In the genomic region with DNA sequence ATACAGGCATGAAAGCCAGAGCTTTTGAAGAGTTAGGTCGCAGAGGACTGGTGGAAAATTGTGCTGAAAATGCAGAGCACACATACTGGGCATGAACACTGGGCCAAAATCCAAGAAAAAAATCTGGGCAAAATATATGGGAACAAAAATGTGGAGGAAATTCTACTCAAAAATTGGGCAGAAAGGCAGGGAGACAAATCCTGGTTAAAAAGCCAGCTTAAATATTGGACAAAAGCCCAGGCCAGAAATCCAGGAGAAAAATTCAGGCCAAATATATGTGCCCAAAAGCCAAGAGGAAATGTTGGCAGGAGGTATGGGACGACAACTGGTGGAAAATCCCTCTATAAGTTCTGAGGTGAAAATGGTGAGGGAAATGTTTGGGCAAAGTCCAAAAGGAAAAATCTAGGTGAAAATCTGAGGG, we compare ENCODE assay signal across 18 mouse cellular contexts.
DNase-seq lines count a peak whose midpoint lies in the region; ATAC-seq lines count a peak whose summit lies in the region.
"Had no signal": no experiment of that assay in that cellular context is flagged by ENCODE, and none has a peak within 500 bp of the region (broad histone marks: within the 10 kb centered on the region; RNA-seq: fewer than 3 reads in every experiment).

No protein-coding gene starts in this region.

- peak; percentile 58; the same call in 1 of the 2 replicates for ATAC-seq in forebrain, embryonic 13.5 days
- ATAC-seq in midbrain, embryonic 14.5 days (ENCODE audit: low FRiP score, low TSS enrichment), result no peak
- no peak for ATAC-seq in midbrain, embryonic 13.5 days
- ATAC-seq in kidney, embryonic 16.5 days (ENCODE audit: low FRiP score, low TSS enrichment), result no peak
- ATAC-seq: intestine, embryonic 16.5 days; liver, postnatal 0 days had no signal

- H3K36me3 ChIP-seq in forebrain, embryonic 13.5 days (ENCODE audit: poor library complexity, severe bottlenecking), result no peaks in the 10 kb centered on the region
- no peaks in the 10 kb centered on the region for H3K36me3 ChIP-seq in forebrain, embryonic 10.5 days (replicated peaks)
- no peaks in the 10 kb centered on the region for H3K36me3 ChIP-seq in midbrain, embryonic 14.5 days (ENCODE audit: control insufficient read depth, insufficient read depth, low read length)
- H3K36me3 ChIP-seq in midbrain, embryonic 13.5 days, result no peaks in the 10 kb centered on the region
- H3K36me3 ChIP-seq in kidney, embryonic 16.5 days (ENCODE audit: insufficient read depth, low read length), result no peaks in the 10 kb centered on the region
- H3K36me3 ChIP-seq: embryonic facial prominence, embryonic 13.5 days; heart, embryonic 15.5 days; limb, embryonic 12.5 days had no signal

- H3K27me3 ChIP-seq in forebrain, embryonic 13.5 days, result no peaks in the 10 kb centered on the region
- no peaks in the 10 kb centered on the region for H3K27me3 ChIP-seq in forebrain, embryonic 10.5 days (ENCODE audit: poor library complexity, severe bottlenecking)
- no peaks in the 10 kb centered on the region for H3K27me3 ChIP-seq in midbrain, embryonic 14.5 days (ENCODE audit: control insufficient read depth, insufficient read depth, low read length)
- H3K27me3 ChIP-seq in midbrain, embryonic 13.5 days, result no peaks in the 10 kb centered on the region
- no peaks in the 10 kb centered on the region for H3K27me3 ChIP-seq in kidney, embryonic 16.5 days (ENCODE audit: insufficient read depth, low read length)
- H3K27me3 ChIP-seq: CH12.LX; embryonic facial prominence, embryonic 13.5 days; heart, embryonic 15.5 days; limb, embryonic 12.5 days had no signal

- no peak overlapping the region for H3K27ac ChIP-seq in forebrain, embryonic 13.5 days
- no peak overlapping the region for H3K27ac ChIP-seq in forebrain, embryonic 10.5 days
- no peak overlapping the region for H3K27ac ChIP-seq in midbrain, embryonic 14.5 days (replicated peaks; ENCODE audit: low read depth, low read length)
- no peak overlapping the region for H3K27ac ChIP-seq in midbrain, embryonic 13.5 days
- H3K27ac ChIP-seq in kidney, embryonic 16.5 days (ENCODE audit: low read length), result no peak overlapping the region
- H3K27ac ChIP-seq: embryonic facial prominence, embryonic 13.5 days; gastrocnemius, adult 2 months; heart, adult 2 months; heart, embryonic 15.5 days; kidney, postnatal 0 days; limb, embryonic 12.5 days had no signal

- no peak overlapping the region for H3K4me3 ChIP-seq in forebrain, embryonic 13.5 days
- no peak overlapping the region for H3K4me3 ChIP-seq in forebrain, embryonic 10.5 days
- no peak overlapping the region for H3K4me3 ChIP-seq in midbrain, embryonic 14.5 days (replicated peaks; ENCODE audit: low read depth, low read length)
- no peak overlapping the region for H3K4me3 ChIP-seq in midbrain, embryonic 13.5 days (replicated peaks)
- no peak overlapping the region for H3K4me3 ChIP-seq in kidney, embryonic 16.5 days (ENCODE audit: low read length)
- H3K4me3 ChIP-seq: embryonic facial prominence, embryonic 13.5 days; gastrocnemius, adult 2 months; heart, adult 2 months; heart, embryonic 15.5 days; limb, embryonic 12.5 days had no signal

- no peak overlapping the region for H3K9ac ChIP-seq in forebrain, embryonic 13.5 days
- H3K9ac ChIP-seq in midbrain, embryonic 14.5 days (replicated peaks; ENCODE audit: low read length), result no peak overlapping the region
- no peak overlapping the region for H3K9ac ChIP-seq in midbrain, embryonic 13.5 days (replicated peaks)
- H3K9ac ChIP-seq in kidney, embryonic 16.5 days (replicated peaks; ENCODE audit: low read length), result no peak overlapping the region
- H3K9ac ChIP-seq: embryonic facial prominence, embryonic 13.5 days; heart, embryonic 15.5 days; limb, embryonic 12.5 days; liver, postnatal 0 days had no signal

- no peaks in the 10 kb centered on the region for H3K4me1 ChIP-seq in forebrain, embryonic 13.5 days
- H3K4me1 ChIP-seq in forebrain, embryonic 10.5 days, result no peaks in the 10 kb centered on the region
- no peaks in the 10 kb centered on the region for H3K4me1 ChIP-seq in midbrain, embryonic 14.5 days (ENCODE audit: control insufficient read depth, insufficient read depth, low read length)
- no peaks in the 10 kb centered on the region for H3K4me1 ChIP-seq in midbrain, embryonic 13.5 days (replicated peaks)
- no peaks in the 10 kb centered on the region for H3K4me1 ChIP-seq in kidney, embryonic 16.5 days (ENCODE audit: insufficient read depth, low read length)
- H3K4me1 ChIP-seq: embryonic facial prominence, embryonic 13.5 days; heart, embryonic 15.5 days; limb, embryonic 12.5 days had no signal

- H3K4me2 ChIP-seq in forebrain, embryonic 13.5 days, result no peak overlapping the region
- H3K4me2 ChIP-seq in midbrain, embryonic 14.5 days (ENCODE audit: low read length), result no peak overlapping the region
- H3K4me2 ChIP-seq in midbrain, embryonic 13.5 days (replicated peaks), result no peak overlapping the region
- H3K4me2 ChIP-seq in kidney, embryonic 16.5 days (replicated peaks; ENCODE audit: low read depth, low read length), result no peak overlapping the region
- H3K4me2 ChIP-seq: embryonic facial prominence, embryonic 13.5 days; heart, embryonic 15.5 days; limb, embryonic 12.5 days had no signal

- 71% methylated on average over 2 of the region's 2 CpGs for WGBS in forebrain, embryonic 13.5 days
- WGBS in forebrain, embryonic 10.5 days, result 82% methylated on average over 2 of the region's 2 CpGs
- 80% methylated on average over 2 of the region's 2 CpGs for WGBS in midbrain, embryonic 14.5 days
- WGBS in midbrain, embryonic 13.5 days, result 76% methylated on average over 2 of the region's 2 CpGs
- WGBS in kidney, embryonic 16.5 days, result 83% methylated on average over 2 of the region's 2 CpGs

- DNase-seq in forebrain, embryonic 10.5 days (ENCODE audit: extremely low spot score, low spot score), result no peak
- DNase-seq in midbrain, embryonic 14.5 days, result peak; percentile 14
- DNase-seq in cerebellum, postnatal 10 days, result peak; percentile 44 to 50
- DNase-seq in kidney, postnatal 4 days, result no peak
- DNase-seq: gastrocnemius, adult 2 months; heart, adult 2 months; liver, postnatal 0 days; lung, postnatal 36 days; thymus, postnatal 36 days had no signal

- no peaks in the 10 kb centered on the region for H3K9me3 ChIP-seq in forebrain, embryonic 13.5 days (replicated peaks)
- no peaks in the 10 kb centered on the region for H3K9me3 ChIP-seq in forebrain, embryonic 10.5 days
- no peaks in the 10 kb centered on the region for H3K9me3 ChIP-seq in midbrain, embryonic 14.5 days (ENCODE audit: control insufficient read depth, low read length)
- no peaks in the 10 kb centered on the region for H3K9me3 ChIP-seq in midbrain, embryonic 13.5 days
- H3K9me3 ChIP-seq in kidney, embryonic 16.5 days (ENCODE audit: low read length), result no peaks in the 10 kb centered on the region
- H3K9me3 ChIP-seq: embryonic facial prominence, embryonic 13.5 days; heart, embryonic 15.5 days; limb, embryonic 12.5 days had no signal

Comparison
In these comparisons a context has a peak if more than half of its experiments do, and no peak if none do; other contexts are left out.
1. DNase-seq: peak in midbrain, embryonic 14.5 days (single experiment) and cerebellum, postnatal 10 days (2 of 2); none in forebrain, embryonic 10.5 days (single experiment) and kidney, postnatal 4 days (0 of 2).